ENCODE assay signal across 9 mouse cellular contexts in the genomic region with DNA sequence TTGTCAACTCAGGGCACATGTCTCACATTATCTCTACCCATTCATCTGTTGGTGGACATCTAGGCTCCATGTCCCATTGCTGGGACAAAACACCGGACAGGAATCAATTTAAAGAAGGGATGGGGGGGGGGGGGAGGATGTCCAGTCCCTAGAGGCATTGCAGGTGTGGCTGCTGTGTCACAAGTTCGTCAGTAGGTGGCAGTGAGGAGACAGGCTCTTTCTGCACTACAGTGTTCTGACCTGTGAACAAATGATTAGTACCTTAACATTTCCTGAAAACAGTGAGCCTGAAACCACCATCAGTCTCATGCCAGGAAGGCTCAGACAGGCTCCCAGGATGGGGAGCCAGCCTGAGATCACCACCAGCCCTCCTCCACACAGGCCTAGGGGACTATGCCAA. TPM values are rescaled to one million over a fixed set of nuclear protein-coding genes. Genes with fewer than 3 reads are reported as not detected.
DNase-seq lines count a peak whose midpoint lies in the region; ATAC-seq and TF ChIP-seq lines count a peak whose summit lies in the region.
"Had no signal": no experiment of that assay in that cellular context is flagged by ENCODE, and none has a peak within 500 bp of the region (broad histone marks: within the 10 kb centered on the region; RNA-seq: fewer than 3 reads in every experiment).

No protein-coding gene starts in this region.

- H3K36me3 ChIP-seq in kidney, embryonic 14.5 days (ENCODE audit: control insufficient read depth, insufficient read depth, low read length), result no peaks in the 10 kb centered on the region
- H3K36me3 ChIP-seq in midbrain, embryonic 16.5 days (ENCODE audit: control insufficient read depth, insufficient read depth, low read length), result no peaks in the 10 kb centered on the region
- H3K36me3 ChIP-seq: embryonic facial prominence, embryonic 13.5 days had no signal

- DNase-seq in CD4-positive, CD25-positive, alpha-beta regulatory T cell, adult 2 months (ENCODE audit: low read depth, low spot score), result peak; percentile 42
- peak; percentile 24 for DNase-seq in kidney, postnatal 10 days
- DNase-seq in left cerebral cortex, adult 11 months (ENCODE audit: low spot score), result no peak
- DNase-seq in ovary, adult 18-20 months (ENCODE audit: low spot score), result no peak

- TF ChIP-seq POLR2A in bone marrow macrophage, adult 2 months (IDR thresholded peaks at IDR 0.05; ENCODE audit: borderline replicate concordance, low read depth, low read length), result no peak

- 18% methylated on average over 2 of the region's 2 CpGs for WGBS in kidney, embryonic 14.5 days
- WGBS in midbrain, embryonic 16.5 days, result 19% methylated on average over 2 of the region's 2 CpGs

- no peak overlapping the region for H3K9ac ChIP-seq in kidney, embryonic 14.5 days (ENCODE audit: low read depth, low read length)
- H3K9ac ChIP-seq in midbrain, embryonic 16.5 days (ENCODE audit: low read depth, low read length), result no peak overlapping the region
- H3K9ac ChIP-seq: embryonic facial prominence, embryonic 13.5 days had no signal

- no peaks in the 10 kb centered on the region for H3K4me1 ChIP-seq in kidney, embryonic 14.5 days (ENCODE audit: control insufficient read depth, insufficient read depth, low read length)
- H3K4me1 ChIP-seq in bone marrow macrophage, adult 2 months (ENCODE audit: control insufficient read depth, insufficient read depth, low read length), result peaks cover 21% of the 10 kb centered on the region
- peaks cover 5% of the 10 kb centered on the region; the same call in 1 of the 2 replicates for H3K4me1 ChIP-seq in midbrain, embryonic 16.5 days (ENCODE audit: control insufficient read depth, insufficient read depth, low read length)
- H3K4me1 ChIP-seq: embryonic facial prominence, embryonic 13.5 days had no signal

- no peak overlapping the region for H3K4me3 ChIP-seq in kidney, embryonic 14.5 days (ENCODE audit: low read length)
- H3K4me3 ChIP-seq in bone marrow macrophage, adult 2 months (ENCODE audit: insufficient read depth, low read length), result no peak overlapping the region
- no peak overlapping the region for H3K4me3 ChIP-seq in midbrain, embryonic 16.5 days (ENCODE audit: low read depth, low read length)
- H3K4me3 ChIP-seq: embryonic facial prominence, embryonic 13.5 days had no signal

- H3K4me2 ChIP-seq in kidney, embryonic 14.5 days (replicated peaks; ENCODE audit: low read depth, low read length), result no peak overlapping the region
- no peak overlapping the region for H3K4me2 ChIP-seq in midbrain, embryonic 16.5 days (ENCODE audit: low read length)
- H3K4me2 ChIP-seq: embryonic facial prominence, embryonic 13.5 days had no signal

- peak; percentile 21; the same call in 1 of the 2 replicates for TF ChIP-seq CTCF in bone marrow macrophage, adult 2 months (IDR thresholded peaks at IDR 0.05; ENCODE audit: low read depth, low read length)

- H3K27ac ChIP-seq in kidney, embryonic 14.5 days (ENCODE audit: low read depth, low read length), result no peak overlapping the region
- no peak overlapping the region for H3K27ac ChIP-seq in bone marrow macrophage, adult 2 months (ENCODE audit: insufficient read depth, low read depth, low read length)
- H3K27ac ChIP-seq in midbrain, embryonic 16.5 days (ENCODE audit: low read length), result no peak overlapping the region
- H3K27ac ChIP-seq: embryonic facial prominence, embryonic 13.5 days had no signal

- H3K9me3 ChIP-seq in kidney, embryonic 14.5 days (ENCODE audit: control insufficient read depth, low read length), result no peaks in the 10 kb centered on the region
- H3K9me3 ChIP-seq in midbrain, embryonic 16.5 days (replicated peaks; ENCODE audit: control insufficient read depth, low read length, poor library complexity, severe bottlenecking), result no peaks in the 10 kb centered on the region
- H3K9me3 ChIP-seq: embryonic facial prominence, embryonic 13.5 days had no signal

- ATAC-seq in CD4-positive, CD25-positive, alpha-beta regulatory T cell, adult 4 months, result no peak
- no peak for ATAC-seq in kidney, embryonic 14.5 days (ENCODE audit: low FRiP score, low TSS enrichment)
- ATAC-seq in midbrain, embryonic 16.5 days, result 0 out of 2 replicates have a peak, but pooled peaks have one; percentile 30

- no peaks in the 10 kb centered on the region; the same call in 1 of the 2 replicates for H3K27me3 ChIP-seq in kidney, embryonic 14.5 days (ENCODE audit: control insufficient read depth, insufficient read depth, low read length)
- no peaks in the 10 kb centered on the region; the same call in 1 of the 2 replicates for H3K27me3 ChIP-seq in midbrain, embryonic 16.5 days (ENCODE audit: control insufficient read depth, insufficient read depth, low read depth, low read length)

RNA-seq across cellular contexts. Expression of gene Arhgap22, which starts 6.8 kb away (rescaled TPM):
- not detected for polyA plus RNA-seq in CD4-positive, CD25-positive, alpha-beta regulatory T cell, adult 4 months (2017; shearing (Covaris generic))
- 1.1 and 2.6 TPM in 2 replicates for polyA plus RNA-seq in kidney, embryonic 14.5 days (2014; fragmentation: Nextera tagmentation; extraction: Ambion mirVana)
- 39.5 and 39.6 TPM in 2 replicates for polyA plus RNA-seq in bone marrow macrophage, adult 2 months (2012; ENCODE audit: insufficient read depth, insufficient read length, missing spikeins)
- 1.6 and 2.6 TPM in 2 replicates for polyA plus RNA-seq in midbrain, embryonic 16.5 days (2015; fragmentation: Nextera tagmentation; extraction: Ambion mirVana)

RNA-seq across cellular contexts. Expression of gene Wdfy4, which starts 21.7 kb away (rescaled TPM):
- 1 to 10 TPM in 1 of 2 experiments, not detected in 1; 2.1 TPM for polyA plus RNA-seq in CD4-positive, CD25-positive, alpha-beta regulatory T cell, adult 4 months (2017; shearing (Covaris generic))
- 0.10 and 0.31 TPM in 2 replicates for polyA plus RNA-seq in kidney, embryonic 14.5 days (2014; fragmentation: Nextera tagmentation; extraction: Ambion mirVana)
- polyA plus RNA-seq in bone marrow macrophage, adult 2 months (2012; ENCODE audit: insufficient read depth, insufficient read length, missing spikeins), result 39.7 and 40.3 TPM in 2 replicates
- 0.06 and 0.45 TPM in 2 replicates for polyA plus RNA-seq in midbrain, embryonic 16.5 days (2015; fragmentation: Nextera tagmentation; extraction: Ambion mirVana)

Comparison
In these comparisons a context has a peak if more than half of its experiments do, and no peak if none do; other contexts are left out.
1. DNase-seq: peak in CD4-positive, CD25-positive, alpha-beta regulatory T cell, adult 2 months (single experiment) and kidney, postnatal 10 days (single experiment); none in left cerebral cortex, adult 11 months (single experiment) and ovary, adult 18-20 months (single experiment).
2. RNA of gene Arhgap22, which starts 6.8 kb away (polyA plus RNA-seq): 39.5 to 39.6 TPM in bone marrow macrophage, adult 2 months; 1.6 to 2.6 TPM in midbrain, embryonic 16.5 days, 1.1 to 2.6 TPM in kidney, embryonic 14.5 days and not detected in CD4-positive, CD25-positive, alpha-beta regulatory T cell, adult 4 months; every median in the first group is over 10 times any median in the second.
3. RNA of gene Wdfy4, which starts 21.7 kb away (polyA plus RNA-seq): 39.7 to 40.3 TPM in bone marrow macrophage, adult 2 months; 2.1 TPM in CD4-positive, CD25-positive, alpha-beta regulatory T cell, adult 4 months, 0.06 to 0.45 TPM in midbrain, embryonic 16.5 days and 0.10 to 0.31 TPM in kidney, embryonic 14.5 days; every median in the first group is over 10 times any median in the second.